Mouse (Mus musculus): Measurements from ENCODE around the gene Csta1. TPM values are rescaled to one million over a fixed set of nuclear protein-coding genes. Genes with fewer than 3 reads are reported as not detected.

Csta1 gene
- polyA plus RNA-seq, 2 experiments: 0.83 to 2.1 TPM

GRCm38 (mm10) chr16:36094079-36094478 is 37.0 kb downstream of the Csta1 start:
- no peaks in the 10 kb centered on the region for H3K9me3 ChIP-seq (ENCODE audit: control insufficient read depth, low read length)
- ATAC-seq (ENCODE audit: low FRiP score, low read depth): no peak
- H3K4me3 ChIP-seq (replicated peaks; ENCODE audit: low read length): no peak overlapping the region
- H3K27me3 ChIP-seq (ENCODE audit: control insufficient read depth, insufficient read depth, low read length): no peaks in the 10 kb centered on the region
- no peak for TF ChIP-seq POLR2A (IDR thresholded peaks at IDR 0.05; ENCODE audit: borderline replicate concordance, extremely low read depth, insufficient read depth, insufficient read length)
- DNase-seq (ENCODE audit: low spot score): no peak
- no peaks in the 10 kb centered on the region for H3K4me1 ChIP-seq (ENCODE audit: control insufficient read depth, insufficient read depth, low read length)
- WGBS: 79% methylated on average over 3 of the region's 3 CpGs
- H3K27ac ChIP-seq (replicated peaks; ENCODE audit: low read depth, low read length): no peak overlapping the region
- no peak overlapping the region for H3K4me2 ChIP-seq (replicated peaks; ENCODE audit: low read depth, low read length, severe bottlenecking)
- peaks cover 11% of the 10 kb centered on the region for H3K36me3 ChIP-seq (ENCODE audit: control insufficient read depth, insufficient read depth, low read length)
- H3K9ac ChIP-seq (ENCODE audit: low read depth, low read length, severe bottlenecking): no peak overlapping the region

GRCm38 (mm10) chr16:36090785-36091509 is 40.1 kb downstream of the Csta1 start:
- 84% methylated on average over 11 of the region's 11 CpGs for WGBS
- Histone ChIP-seq H3K27me3 (ENCODE audit: control insufficient read depth, insufficient read depth, low read length) (no peaks in the 10 kb centered on the region), H3K9me3 (ENCODE audit: control insufficient read depth, low read length) (no peaks in the 10 kb centered on the region), H3K4me2 (replicated peaks; ENCODE audit: low read depth, low read length, severe bottlenecking) (no peak overlapping the region), H3K27ac (replicated peaks; ENCODE audit: low read depth, low read length) (no peak overlapping the region), H3K4me1 (ENCODE audit: control insufficient read depth, insufficient read depth, low read length) (no peaks in the 10 kb centered on the region), H3K9ac (ENCODE audit: low read depth, low read length, severe bottlenecking) (no peak overlapping the region), H3K4me3 (replicated peaks; ENCODE audit: low read length) (no peak overlapping the region), H3K36me3 (ENCODE audit: control insufficient read depth, insufficient read depth, low read length) (peaks cover 39% of the 10 kb centered on the region)
- ATAC-seq (ENCODE audit: low FRiP score, low read depth) (no peak), DNase-seq (ENCODE audit: low spot score) (no peak)
- TF ChIP-seq POLR2A (IDR thresholded peaks at IDR 0.05; ENCODE audit: borderline replicate concordance, extremely low read depth, insufficient read depth, insufficient read length): no peak

- no peak overlapping the region for H3K9ac ChIP-seq (ENCODE audit: low read depth, low read length, severe bottlenecking)
- ATAC-seq (ENCODE audit: low FRiP score, low read depth): no peak
- no peak overlapping the region for H3K4me2 ChIP-seq (replicated peaks; ENCODE audit: low read depth, low read length, severe bottlenecking)
- DNase-seq (ENCODE audit: low spot score): no peak
- 60% methylated on average over 8 of the region's 8 CpGs for WGBS
- no peaks in the 10 kb centered on the region for H3K4me1 ChIP-seq (ENCODE audit: control insufficient read depth, insufficient read depth, low read length)
- H3K9me3 ChIP-seq (ENCODE audit: control insufficient read depth, low read length): no peaks in the 10 kb centered on the region
- H3K4me3 ChIP-seq (replicated peaks; ENCODE audit: low read length): no peak overlapping the region
- no peak for TF ChIP-seq POLR2A (IDR thresholded peaks at IDR 0.05; ENCODE audit: borderline replicate concordance, extremely low read depth, insufficient read depth, insufficient read length)
- no peaks in the 10 kb centered on the region for H3K27me3 ChIP-seq (ENCODE audit: control insufficient read depth, insufficient read depth, low read length)
- peaks cover 47% of the 10 kb centered on the region for H3K36me3 ChIP-seq (ENCODE audit: control insufficient read depth, insufficient read depth, low read length)
- H3K27ac ChIP-seq (replicated peaks; ENCODE audit: low read depth, low read length): no peak overlapping the region
These were observed 41.0 kb downstream of the Csta1 start for GRCm38 (mm10) chr16:36089850-36090616.

- DNase-seq (ENCODE audit: low spot score) (no peak), ATAC-seq (ENCODE audit: low FRiP score, low read depth) (no peak)
- TF ChIP-seq POLR2A (IDR thresholded peaks at IDR 0.05; ENCODE audit: borderline replicate concordance, extremely low read depth, insufficient read depth, insufficient read length): no peak
- H3K36me3 ChIP-seq (ENCODE audit: control insufficient read depth, insufficient read depth, low read length): peaks cover 55% of the 10 kb centered on the region
- no peak overlapping the region for H3K27ac ChIP-seq (replicated peaks; ENCODE audit: low read depth, low read length)
- no peak overlapping the region for H3K4me3 ChIP-seq (replicated peaks; ENCODE audit: low read length)
- no peaks in the 10 kb centered on the region for H3K27me3 ChIP-seq (ENCODE audit: control insufficient read depth, insufficient read depth, low read length)
- WGBS: 90% methylated on average over 7 of the region's 7 CpGs
- H3K4me1 ChIP-seq (ENCODE audit: control insufficient read depth, insufficient read depth, low read length): no peaks in the 10 kb centered on the region
- no peaks in the 10 kb centered on the region for H3K9me3 ChIP-seq (ENCODE audit: control insufficient read depth, low read length)
- no peak overlapping the region for H3K9ac ChIP-seq (ENCODE audit: low read depth, low read length, severe bottlenecking)
- H3K4me2 ChIP-seq (replicated peaks; ENCODE audit: low read depth, low read length, severe bottlenecking): no peak overlapping the region
These were observed 42.0 kb downstream of the Csta1 start for GRCm38 (mm10) chr16:36089065-36089464.

GRCm38 (mm10) chr16:36087846-36088245 is 43.2 kb downstream of the Csta1 start:
- WGBS: 86% methylated on average over 4 of the region's 4 CpGs
- no peak overlapping the region for H3K27ac ChIP-seq (replicated peaks; ENCODE audit: low read depth, low read length)
- no peak overlapping the region for H3K9ac ChIP-seq (ENCODE audit: low read depth, low read length, severe bottlenecking)
- TF ChIP-seq POLR2A (IDR thresholded peaks at IDR 0.05; ENCODE audit: borderline replicate concordance, extremely low read depth, insufficient read depth, insufficient read length): no peak
- ATAC-seq (ENCODE audit: low FRiP score, low read depth): no peak
- H3K4me2 ChIP-seq (replicated peaks; ENCODE audit: low read depth, low read length, severe bottlenecking): no peak overlapping the region
- DNase-seq (ENCODE audit: low spot score): no peak
- no peaks in the 10 kb centered on the region for H3K9me3 ChIP-seq (ENCODE audit: control insufficient read depth, low read length)
- H3K4me3 ChIP-seq (replicated peaks; ENCODE audit: low read length): no peak overlapping the region
- peaks cover 64% of the 10 kb centered on the region for H3K36me3 ChIP-seq (ENCODE audit: control insufficient read depth, insufficient read depth, low read length)
- no peaks in the 10 kb centered on the region for H3K4me1 ChIP-seq (ENCODE audit: control insufficient read depth, insufficient read depth, low read length)
- H3K27me3 ChIP-seq (ENCODE audit: control insufficient read depth, insufficient read depth, low read length): no peaks in the 10 kb centered on the region
